Comparison of ENCODE assay signal across 10 mouse cellular contexts in the genomic region with DNA sequence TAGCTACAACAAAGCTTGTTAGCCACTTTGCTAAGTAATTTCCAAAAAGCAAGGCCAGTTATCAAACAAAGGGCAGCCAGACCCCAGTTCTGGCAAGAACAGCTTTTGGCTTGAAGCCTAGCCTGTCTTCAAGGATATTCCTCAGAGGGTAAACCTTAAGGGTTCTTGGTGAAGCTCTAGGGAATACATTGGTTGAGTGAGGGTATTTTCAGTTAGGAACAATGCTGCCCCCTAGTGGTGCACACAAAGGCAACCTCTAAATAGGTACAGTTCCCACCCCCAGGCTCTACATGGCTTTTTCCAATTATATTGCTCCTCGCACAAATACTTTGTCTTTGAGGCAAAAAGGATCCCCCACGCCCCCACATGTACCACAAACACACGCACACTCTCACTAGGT. TPM values are rescaled to one million over a fixed set of nuclear protein-coding genes. Genes with fewer than 3 reads are reported as not detected.
DNase-seq lines count a peak whose midpoint lies in the region; ATAC-seq and TF ChIP-seq lines count a peak whose summit lies in the region.
"Had no signal": no experiment of that assay in that cellular context is flagged by ENCODE, and none has a peak within 500 bp of the region (broad histone marks: within the 10 kb centered on the region; RNA-seq: fewer than 3 reads in every experiment).

No protein-coding gene starts in this region.

- H3K9me3 ChIP-seq in neural tube, embryonic 15.5 days (replicated peaks): no peaks in the 10 kb centered on the region
- no peaks in the 10 kb centered on the region for H3K9me3 ChIP-seq in neural tube, embryonic 13.5 days
- H3K9me3 ChIP-seq: heart, embryonic 15.5 days had no signal

- DNase-seq in neural tube, embryonic 10.5 days (ENCODE audit: extremely low spot score, low spot score): peak; percentile 50
- DNase-seq in ZHBTc4 (ENCODE audit: low read depth, low spot score): peak; percentile 85
- peak; percentile 65 to 69 for DNase-seq in heart, postnatal 36 days
- peak; percentile 56 to 66 for DNase-seq in left cerebral cortex, postnatal 36 days (ENCODE audit: low spot score in 2 of 2)
- DNase-seq in thymus, postnatal 14 days: peak; percentile 63

- peak; percentile 66 for TF ChIP-seq CTCF in cortical plate, adult 2 months (IDR thresholded peaks at IDR 0.05; ENCODE audit: extremely low read depth, insufficient read depth, low read length)

- H3K27ac ChIP-seq in neural tube, embryonic 15.5 days (replicated peaks): no peak overlapping the region
- no peak overlapping the region for H3K27ac ChIP-seq in cortical plate, adult 2 months (ENCODE audit: insufficient read depth, low read length)
- H3K27ac ChIP-seq in neural tube, embryonic 13.5 days (replicated peaks): no peak overlapping the region
- H3K27ac ChIP-seq: heart, embryonic 15.5 days had no signal

- no peak for ATAC-seq in neural tube, embryonic 15.5 days (ENCODE audit: low FRiP score)
- ATAC-seq in neural tube, embryonic 13.5 days (ENCODE audit: low read depth): peak; percentile 32; the same call in 1 of the 2 replicates

- 46% methylated on average over 3 of the region's 3 CpGs for WGBS in neural tube, embryonic 15.5 days
- 37% methylated on average over 3 of the region's 3 CpGs for WGBS in neural tube, embryonic 13.5 days

- no peak for TF ChIP-seq POLR2A in cortical plate, adult 2 months (IDR thresholded peaks at IDR 0.05; ENCODE audit: extremely low read depth, insufficient read depth, low read length)

- intact Hi-C loops in heart, postnatal 36 days (cut with DNase I): loop anchor here (1.0 kb wide), 2 partner anchors 25 to 89 kb away; no protein-coding TSS in a partner anchor
- intact Hi-C loops in left cerebral cortex, postnatal 36 days (cut with DNase I): loop anchor here (2.0 to 10.0 kb wide), 2 partner anchors 26 to 90 kb away; no protein-coding TSS in a partner anchor

- no peak overlapping the region for H3K4me3 ChIP-seq in neural tube, embryonic 15.5 days (replicated peaks)
- no peak overlapping the region for H3K4me3 ChIP-seq in cortical plate, adult 2 months (ENCODE audit: insufficient read depth, low read length)
- no peak overlapping the region for H3K4me3 ChIP-seq in neural tube, embryonic 13.5 days
- H3K4me3 ChIP-seq: heart, embryonic 15.5 days had no signal

- no peaks in the 10 kb centered on the region for H3K4me1 ChIP-seq in neural tube, embryonic 15.5 days
- H3K4me1 ChIP-seq in cortical plate, adult 2 months (ENCODE audit: control insufficient read depth, insufficient read depth, low read length): peaks cover 9% of the 10 kb centered on the region
- H3K4me1 ChIP-seq in neural tube, embryonic 13.5 days (replicated peaks): no peaks in the 10 kb centered on the region
- H3K4me1 ChIP-seq: heart, embryonic 15.5 days had no signal

- peaks cover 42% of the 10 kb centered on the region for H3K36me3 ChIP-seq in neural tube, embryonic 15.5 days
- H3K36me3 ChIP-seq in neural tube, embryonic 13.5 days: peaks cover 54% of the 10 kb centered on the region

- no peak overlapping the region for H3K9ac ChIP-seq in neural tube, embryonic 15.5 days (replicated peaks)
- H3K9ac ChIP-seq in neural tube, embryonic 13.5 days: no peak overlapping the region
- H3K9ac ChIP-seq: heart, embryonic 15.5 days had no signal

- H3K27me3 ChIP-seq in neural tube, embryonic 15.5 days (replicated peaks): no peaks in the 10 kb centered on the region
- no peaks in the 10 kb centered on the region for H3K27me3 ChIP-seq in neural tube, embryonic 13.5 days

- H3K4me2 ChIP-seq in neural tube, embryonic 15.5 days: no peak overlapping the region
- no peak overlapping the region for H3K4me2 ChIP-seq in neural tube, embryonic 13.5 days
- H3K4me2 ChIP-seq: heart, embryonic 15.5 days had no signal

RNA-seq across cellular contexts. Expression of gene Adam8, which starts 2.3 kb away (rescaled TPM):
- polyA plus RNA-seq in neural tube, embryonic 15.5 days (2015; fragmentation: Nextera tagmentation; extraction: Ambion mirVana): 2.8 and 3.2 TPM in 2 replicates
- polyA plus RNA-seq in cortical plate, adult 2 months (2012; rRNA removed): 6.2 and 6.5 TPM in 2 replicates
- total RNA-seq in heart, postnatal 36 days (2021): under 1 TPM; 0.49 to 0.61 TPM
- total RNA-seq in left cerebral cortex, postnatal 36 days (2021): 1 to 10 TPM; 1.7 to 3.5 TPM
- 3.3 and 3.4 TPM in 2 replicates for polyA plus RNA-seq in neural tube, embryonic 13.5 days (2015; fragmentation: Nextera tagmentation; extraction: Ambion mirVana)

RNA-seq across cellular contexts. Expression of gene 6430531B16Rik, which starts 16.1 kb away (rescaled TPM):
- 0.82 and 1.2 TPM in 2 replicates for polyA plus RNA-seq in neural tube, embryonic 15.5 days (2015; fragmentation: Nextera tagmentation; extraction: Ambion mirVana)
- 1.3 and 1.8 TPM in 2 replicates for polyA plus RNA-seq in cortical plate, adult 2 months (2012; rRNA removed)
- not detected for total RNA-seq in heart, postnatal 36 days (2021)
- 1 to 10 TPM; 1.0 to 2.0 TPM for total RNA-seq in left cerebral cortex, postnatal 36 days (2021)
- 0.68 and 0.71 TPM in 2 replicates for polyA plus RNA-seq in neural tube, embryonic 13.5 days (2015; fragmentation: Nextera tagmentation; extraction: Ambion mirVana)
- polyA plus RNA-seq: heart, embryonic 15.5 days had no signal

RNA-seq across cellular contexts. Expression of gene Zfp511, which starts 41.5 kb away (rescaled TPM):
- 53.0 and 57.2 TPM in 2 replicates for polyA plus RNA-seq in neural tube, embryonic 15.5 days (2015; fragmentation: Nextera tagmentation; extraction: Ambion mirVana)
- polyA plus RNA-seq in cortical plate, adult 2 months (2012; rRNA removed): 73.0 and 81.0 TPM in 2 replicates
- total RNA-seq in heart, postnatal 36 days (2021): 10 to 100 TPM; 10.1 to 12.4 TPM
- 10 to 100 TPM; 20.8 to 24.4 TPM for total RNA-seq in left cerebral cortex, postnatal 36 days (2021)
- 50.7 and 55.5 TPM in 2 replicates for polyA plus RNA-seq in neural tube, embryonic 13.5 days (2015; fragmentation: Nextera tagmentation; extraction: Ambion mirVana)

RNA-seq across cellular contexts. Expression of gene Tubgcp2, which starts 41.8 kb away (rescaled TPM):
- polyA plus RNA-seq in neural tube, embryonic 15.5 days (2015; fragmentation: Nextera tagmentation; extraction: Ambion mirVana): 51.6 TPM in 2 replicates
- polyA plus RNA-seq in cortical plate, adult 2 months (2012; rRNA removed): 49.3 and 51.8 TPM in 2 replicates
- 10 to 100 TPM; 26.9 to 34.4 TPM for total RNA-seq in heart, postnatal 36 days (2021)
- total RNA-seq in left cerebral cortex, postnatal 36 days (2021): 10 to 100 TPM; 35.3 to 36.9 TPM
- 51.4 and 51.7 TPM in 2 replicates for polyA plus RNA-seq in neural tube, embryonic 13.5 days (2015; fragmentation: Nextera tagmentation; extraction: Ambion mirVana)

RNA-seq across cellular contexts. Expression of gene Utf1, which starts 51.1 kb away (rescaled TPM):
- polyA plus RNA-seq in neural tube, embryonic 15.5 days (2015; fragmentation: Nextera tagmentation; extraction: Ambion mirVana): 1.6 TPM in 1 of 2 replicates, not detected in the other
- polyA plus RNA-seq in cortical plate, adult 2 months (2012; rRNA removed): 0.08 TPM in 1 of 2 replicates, not detected in the other
- total RNA-seq in heart, postnatal 36 days (2021): not detected
- total RNA-seq in left cerebral cortex, postnatal 36 days (2021): not detected
- not detected in 2 replicates for polyA plus RNA-seq in neural tube, embryonic 13.5 days (2015; fragmentation: Nextera tagmentation; extraction: Ambion mirVana)
- polyA plus RNA-seq: heart, embryonic 15.5 days; stomach, embryonic 14.5 days had no signal
